Mouse (Mus musculus): Measurements from ENCODE around the gene Camkmt. TPM values are rescaled to one million over a fixed set of nuclear protein-coding genes. Genes with fewer than 3 reads are reported as not detected.

Camkmt gene
- total RNA-seq (2022), result 10 to 100 TPM in 2 of 4 experiments, 1 to 10 TPM in 2; 8.1 to 13.6 (median 10.7) TPM

GRCm38 (mm10) chr17:85090120-85091099 is at the start of gene Camkmt, which contains the start of gene Prepl:
Gene Camkmt (plus strand): TSS chr17:85090552.
Gene Prepl (minus strand): TSS chr17:85090241.
- DNase-seq, result peak; percentile 96

GRCm38 (mm10) chr17:85040913-85041312 is 49.4 kb upstream of the Camkmt start:
- DNase-seq, result no peak

GRCm38 (mm10) chr17:85042419-85042818 is 47.9 kb upstream of the Camkmt start:
- no peak for DNase-seq

GRCm38 (mm10) chr17:85043404-85043816 is 46.9 kb upstream of the Camkmt start:
- DNase-seq, result no peak

- no peak for DNase-seq
Measured at GRCm38 (mm10) chr17:85044466-85044865, 45.9 kb upstream of the Camkmt start.

- no peak for DNase-seq
Measured at GRCm38 (mm10) chr17:85045160-85045559, 45.2 kb upstream of the Camkmt start.

GRCm38 (mm10) chr17:85048379-85048778 is 42.0 kb upstream of the Camkmt start:
- no peak for DNase-seq

- DNase-seq, result no peak
Measured at GRCm38 (mm10) chr17:85058276-85058675, 32.1 kb upstream of the Camkmt start.

- no peak for DNase-seq
Measured at GRCm38 (mm10) chr17:85059136-85059535, 31.2 kb upstream of the Camkmt start.

- DNase-seq, result no peak
Measured at GRCm38 (mm10) chr17:85063560-85063959, 26.8 kb upstream of the Camkmt start.

GRCm38 (mm10) chr17:85067331-85067730 is 23.0 kb upstream of the Camkmt start:
- DNase-seq, result no peak

- DNase-seq, result no peak
Measured at GRCm38 (mm10) chr17:85070658-85071057, 19.7 kb upstream of the Camkmt start.

GRCm38 (mm10) chr17:85071088-85071775 is 19.1 kb upstream of the Camkmt start:
- no peak for DNase-seq

GRCm38 (mm10) chr17:85072383-85072782 is 18.0 kb upstream of the Camkmt start:
- DNase-seq, result no peak

- DNase-seq, result no peak
Measured at GRCm38 (mm10) chr17:85073214-85073613, 17.1 kb upstream of the Camkmt start.

- DNase-seq, result no peak
Measured at GRCm38 (mm10) chr17:85074083-85074482, 16.3 kb upstream of the Camkmt start.

- no peak for DNase-seq
Measured at GRCm38 (mm10) chr17:85079276-85079675, 11.1 kb upstream of the Camkmt start.

- no peak for DNase-seq
Measured at GRCm38 (mm10) chr17:85080781-85081180, 9.6 kb upstream of the Camkmt start.

GRCm38 (mm10) chr17:85085335-85085734 is 5.0 kb upstream of the Camkmt start:
- no peak for DNase-seq

GRCm38 (mm10) chr17:85086501-85086900 is 3.9 kb upstream of the Camkmt start:
- DNase-seq, result no peak

GRCm38 (mm10) chr17:85087591-85087990 is 2.8 kb upstream of the Camkmt start:
- DNase-seq, result no peak

GRCm38 (mm10) chr17:85088401-85088800 is 2.0 kb upstream of the Camkmt start:
- no peak for DNase-seq

- DNase-seq, result no peak
Measured at GRCm38 (mm10) chr17:85089011-85089410, 1.3 kb upstream of the Camkmt start.
